Mouse (Mus musculus) mouse embryonic stem cell (cell line): ENCODE results near the gene Rcl1.

Source experiments
- in situ Hi-C, 2 experiments: fragments of 300-500 bp; cut with MboI; formaldehyde crosslinking; loops; 1 replicate in 1 of 2; 3 replicates in 1 of 2; pipeline ENCODE4 v1.14.3; 2019 to 2020; ENCODE audit warnings: low sequenced_read_pairs in 2 of 2, low pct_unique_long_range_greater_than_20kb in 1 of 2, mixed read lengths in 1 of 2; ENCODE audit not compliant: unreplicated experiment in 1 of 2

The Rcl1 gene

GRCm38 (mm10) chr19:29100874-29101542 is at the start of gene Rcl1:
Gene Rcl1, plus strand, starts transcription at chr19:29101375.
- in situ Hi-C loops: no loop called here

- in situ Hi-C loops: loop anchor here (10.0 to 25.0 kb wide), 2 partner anchors 278 to 460 kb away; partner anchors contain the start of gene Ric1 (in 1 of the 2)
Observed at GRCm38 (mm10) chr19:29052786-29053185, 48.4 kb upstream of the Rcl1 start.

GRCm38 (mm10) chr19:29054594-29054993 is 46.6 kb upstream of the Rcl1 start:
- in situ Hi-C loops: loop anchor here (10.0 to 25.0 kb wide), 2 partner anchors 280 to 458 kb away; partner anchors contain the start of gene Ric1 (in 1 of the 2)

- in situ Hi-C loops: loop anchor here (10.0 to 25.0 kb wide), 2 partner anchors 281 to 457 kb away; partner anchors contain the start of gene Ric1 (in 1 of the 2)
Observed at GRCm38 (mm10) chr19:29055469-29055868, 45.7 kb upstream of the Rcl1 start.

GRCm38 (mm10) chr19:29058741-29059140 is 42.4 kb upstream of the Rcl1 start:
- in situ Hi-C loops: loop anchor here (10.0 to 25.0 kb wide), 2 partner anchors 284 to 454 kb away; partner anchors contain the start of gene Ric1 (in 1 of the 2)

- in situ Hi-C loops: loop anchor here (10.0 to 25.0 kb wide), 4 partner anchors 195 to 453 kb away; partner anchors contain the start of genes Jak2 (in 1 of the 2) and Ric1 (in 1 of the 2)
Observed at GRCm38 (mm10) chr19:29059688-29060087, 41.5 kb upstream of the Rcl1 start.

GRCm38 (mm10) chr19:29060299-29060698 is 40.9 kb upstream of the Rcl1 start:
- in situ Hi-C loops: loop anchor here (10.0 to 25.0 kb wide), 3 partner anchors 195 to 452 kb away; partner anchors contain the start of genes Jak2 (in 1 of the 2) and Ric1 (in 1 of the 2)

GRCm38 (mm10) chr19:29063009-29063408 is 38.2 kb upstream of the Rcl1 start:
- in situ Hi-C loops: loop anchor here (10.0 to 25.0 kb wide), 3 partner anchors 192 to 449 kb away; partner anchors contain the start of genes Jak2 (in 1 of the 2) and Ric1 (in 1 of the 2)

- in situ Hi-C loops: loop anchor here (10.0 to 25.0 kb wide), 3 partner anchors 191 to 449 kb away; partner anchors contain the start of genes Jak2 (in 1 of the 2) and Ric1 (in 1 of the 2)
Observed at GRCm38 (mm10) chr19:29063577-29064363, 37.4 kb upstream of the Rcl1 start.

- in situ Hi-C loops: loop anchor here (10.0 to 25.0 kb wide), 3 partner anchors 190 to 448 kb away; partner anchors contain the start of genes Jak2 (in 1 of the 2) and Ric1 (in 1 of the 2)
Observed at GRCm38 (mm10) chr19:29064451-29065102, 36.6 kb upstream of the Rcl1 start.

- in situ Hi-C loops: loop anchor here (10.0 to 25.0 kb wide), 3 partner anchors 188 to 445 kb away; partner anchors contain the start of genes Jak2 (in 1 of the 2) and Ric1 (in 1 of the 2)
Observed at GRCm38 (mm10) chr19:29066981-29067471, 34.1 kb upstream of the Rcl1 start.

- in situ Hi-C loops: loop anchor here (10.0 to 25.0 kb wide), 3 partner anchors 186 to 443 kb away; partner anchors contain the start of genes Jak2 (in 1 of the 2) and Ric1 (in 1 of the 2)
Observed at GRCm38 (mm10) chr19:29069195-29069594, 32.0 kb upstream of the Rcl1 start.

- in situ Hi-C loops: loop anchor here in 1 of 2 experiments (25.0 kb wide), 1 partner anchor 437 kb away; the partner anchor contains the start of gene Ric1
Observed at GRCm38 (mm10) chr19:29074802-29075201, 26.4 kb upstream of the Rcl1 start.

- in situ Hi-C loops: no loop called here
Observed at GRCm38 (mm10) chr19:29088628-29089027, 12.5 kb upstream of the Rcl1 start.

- in situ Hi-C loops: no loop called here
Observed at GRCm38 (mm10) chr19:29092194-29092593, 9.0 kb upstream of the Rcl1 start.

GRCm38 (mm10) chr19:29099106-29099505 is 2.1 kb upstream of the Rcl1 start:
- in situ Hi-C loops: no loop called here

GRCm38 (mm10) chr19:29099596-29099995 is 1.6 kb upstream of the Rcl1 start:
- in situ Hi-C loops: no loop called here

- in situ Hi-C loops: no loop called here
Observed at GRCm38 (mm10) chr19:29100261-29100660, 914 bp upstream of the Rcl1 start.
